Mouse (Mus musculus) liver, embryonic 13.5 days (tissue): ENCODE results near the gene P3h4. TPM values are rescaled to one million over a fixed set of nuclear protein-coding genes. Genes with fewer than 3 reads are reported as not detected.

ENCODE experiments used
- ATAC-seq: fragments of 200-750 bp; cut with Nextera tagmentation; 2 replicates; pipeline ENCODE4 v1.8.0; 2017; ENCODE audit warnings: low read depth, mild to moderate bottlenecking, moderate number of reproducible peaks, moderate library complexity
- DNase-seq: peaks from one replicate; pipeline ENCODE4 v3.0.0; 2022
- H3K27ac ChIP-seq: fragments of 300-500 bp; sonication (generic); 2 replicates; pipeline ENCODE4 v1.5.1; 2015; ENCODE audit warnings: moderate library complexity, mild to moderate bottlenecking, inconsistent platforms
- H3K27me3 ChIP-seq: fragments of 300-500 bp; sonication (generic); 2 replicates; pipeline ENCODE4 v1.6.1; 2015; ENCODE audit warnings: mild to moderate bottlenecking, inconsistent platforms
- H3K36me3 ChIP-seq: fragments of 300-500 bp; sonication (generic); 2 replicates; pipeline ENCODE4 v1.6.1; 2015; ENCODE audit warnings: mild to moderate bottlenecking, inconsistent platforms
- H3K4me1 ChIP-seq: fragments of 300-500 bp; sonication (generic); replicated peaks from 2 replicates; pipeline ENCODE4 v1.6.1; 2015; ENCODE audit warnings: inconsistent platforms
- H3K4me2 ChIP-seq: fragments of 300-500 bp; sonication (generic); 2 replicates; pipeline ENCODE4 v1.6.1; 2015; ENCODE audit warnings: inconsistent platforms, mild to moderate bottlenecking, moderate library complexity
- H3K4me3 ChIP-seq: fragments of 300-500 bp; sonication (generic); replicated peaks from 2 replicates; pipeline ENCODE4 v1.5.1; 2015; ENCODE audit warnings: mild to moderate bottlenecking, inconsistent platforms
- H3K9ac ChIP-seq: fragments of 300-500 bp; sonication (generic); 2 replicates; pipeline ENCODE4 v1.6.1; 2015; ENCODE audit warnings: mild to moderate bottlenecking, inconsistent platforms
- H3K9me3 ChIP-seq: fragments of 300-500 bp; sonication (generic); replicated peaks from 2 replicates; pipeline ENCODE4 v1.6.1; 2016; ENCODE audit warnings: inconsistent platforms
- WGBS: fragments of 180-500 bp; shearing (Covaris S2); methylation state at CpG from one replicate; pipeline ENCODE4 v1.1.7; 2015; ENCODE audit not compliant: insufficient replicate concordance; 5-methylcytosine and 5-hydroxymethylcytosine counted together
- polyA plus RNA-seq: library from polyadenylated mRNA; unstranded; fragments of >200 nt; fragmentation: Nextera tagmentation; extraction: Ambion mirVana; gene quantifications from 2 replicates; pipeline ENCODE4 v1.2.1, GENCODE M21; 2015

P3h4 gene
- polyA plus RNA-seq, 1 experiment from 2014 or later = 6.0 TPM

DNA sequence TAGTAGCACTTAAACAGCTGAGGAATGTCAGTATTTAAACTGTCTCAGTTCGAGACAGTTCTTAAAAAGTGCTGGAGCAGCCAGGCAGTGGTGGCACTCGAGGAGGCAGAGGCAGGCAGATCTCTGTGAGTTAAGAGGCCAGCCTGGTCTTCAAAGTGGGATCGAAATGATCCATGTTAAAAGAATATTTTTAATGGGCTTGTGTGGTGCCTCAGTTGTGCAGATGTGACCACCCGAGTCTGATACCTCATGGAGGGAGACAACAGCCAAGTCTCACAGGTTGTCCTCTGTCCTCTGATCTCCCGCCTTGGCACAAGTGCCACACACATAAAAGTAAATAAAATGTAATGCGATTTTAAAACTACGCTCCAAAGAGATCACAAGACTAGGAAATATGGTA lies 16.1 kb downstream of the P3h4 start:
- peaks cover 39% of the 10 kb centered on the region for H3K27me3 ChIP-seq
- no peak overlapping the region for H3K27ac ChIP-seq
- no peak for ATAC-seq
- no peak overlapping the region; the same call in 1 of the 2 replicates for H3K4me2 ChIP-seq
- H3K36me3 ChIP-seq = no peaks in the 10 kb centered on the region
- H3K4me1 ChIP-seq = peaks cover 78% of the 10 kb centered on the region
- H3K9me3 ChIP-seq = no peaks in the 10 kb centered on the region
- 77% methylated on average over 7 of the region's 7 CpGs for WGBS
- H3K9ac ChIP-seq = no peak overlapping the region
- no peak for DNase-seq
- no peak overlapping the region for H3K4me3 ChIP-seq

DNA sequence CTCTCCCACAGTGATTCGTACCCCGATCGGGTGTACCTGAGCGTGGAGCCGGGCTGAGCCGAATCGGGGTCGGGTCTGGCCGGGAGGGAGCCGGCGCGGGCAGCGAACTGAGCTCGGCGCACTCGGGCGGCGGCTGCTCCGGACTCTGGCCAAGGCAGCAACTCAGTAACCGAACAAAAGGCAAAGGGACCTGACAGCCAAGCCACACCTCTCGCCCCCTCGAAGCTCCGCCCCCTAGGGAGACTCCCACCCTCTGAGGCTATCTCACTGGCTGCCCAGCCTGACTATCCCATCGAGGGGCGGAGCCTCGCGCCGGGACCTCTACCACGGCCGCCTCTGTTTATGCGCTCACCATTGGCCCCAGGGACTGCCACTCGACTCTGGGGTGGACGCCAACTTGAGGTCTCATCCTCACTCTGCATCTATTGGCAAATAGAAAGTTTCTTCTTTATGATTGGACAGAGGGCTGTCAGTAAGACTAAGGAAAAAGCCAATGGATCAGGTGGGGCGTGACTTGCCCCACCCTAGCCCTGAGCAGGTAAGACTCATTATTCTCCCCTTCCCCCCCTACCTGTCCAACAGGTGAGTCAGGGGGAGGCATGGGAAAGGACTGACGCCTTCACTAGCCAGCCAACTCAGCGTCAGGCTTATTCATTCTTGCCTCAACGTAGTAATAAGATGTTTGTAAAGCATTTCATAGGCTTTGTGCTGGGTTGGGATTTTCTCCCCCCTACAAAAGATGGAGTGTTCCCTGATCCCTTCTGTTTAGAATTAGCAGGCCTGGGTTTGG lies 16.8 kb downstream of the P3h4 start, which contains the start of gene Jup:
Gene Jup, minus strand, starts transcription at position 164 of the 790 bp plus-strand sequence.
- H3K9ac ChIP-seq = peak within 1 kb of the TSS; percentile 68
- H3K36me3 ChIP-seq = no peaks in the 10 kb centered on the region
- WGBS = 1% methylated on average over 37 of the region's 37 CpGs
- H3K4me1 ChIP-seq = peaks cover 77% of the 10 kb centered on the region
- peak within 1 kb of the TSS; percentile 76 for H3K27ac ChIP-seq
- DNase-seq (peak; percentile 95), ATAC-seq (peak; percentile 95)
- peak within 1 kb of the TSS; percentile 60 for H3K4me3 ChIP-seq
- no peaks in the 10 kb centered on the region for H3K9me3 ChIP-seq
- H3K27me3 ChIP-seq = peaks cover 45% of the 10 kb centered on the region
- peak within 1 kb of the TSS; percentile 72 for H3K4me2 ChIP-seq

DNA sequence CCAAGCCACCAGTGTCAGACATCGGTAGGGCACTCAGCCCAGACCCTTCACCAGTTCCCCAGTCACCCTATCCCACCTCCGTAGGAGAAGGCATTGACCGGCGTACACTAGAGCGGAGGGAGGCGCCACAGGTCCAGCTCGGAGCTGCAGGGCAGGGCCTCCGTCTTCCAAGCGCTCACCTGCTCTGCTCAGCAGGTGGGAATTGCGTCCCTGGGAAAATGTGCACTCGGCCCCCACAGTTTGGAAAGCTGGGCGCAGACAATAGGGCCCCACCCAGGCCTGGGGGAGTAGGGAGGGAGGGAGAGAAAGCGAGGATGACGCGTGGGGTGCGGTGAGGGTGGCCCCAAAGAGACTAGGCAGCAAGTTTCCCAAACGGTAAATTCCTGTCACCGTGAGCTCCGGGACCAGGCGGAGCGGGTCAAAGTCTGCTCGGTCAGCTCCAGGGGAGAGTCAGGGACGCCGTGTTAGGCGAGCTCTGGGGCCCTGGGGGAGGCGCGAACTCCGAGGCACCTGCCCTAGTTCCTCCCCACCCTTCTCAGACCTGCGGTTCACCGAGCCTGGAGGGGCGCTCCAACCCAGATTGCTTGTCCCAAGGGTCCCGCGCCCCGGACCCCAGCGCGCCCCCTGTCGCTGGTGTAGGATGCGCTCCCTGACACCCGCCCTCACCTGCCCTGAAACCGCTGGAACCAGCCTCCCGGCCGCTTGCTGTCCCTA lies 17.6 kb downstream of the P3h4 start:
- Histone ChIP-seq H3K4me2 (peak overlapping the region; percentile 72), H3K4me3 (peak overlapping the region; percentile 60), H3K27ac (peak overlapping the region; percentile 76), H3K4me1 (peaks cover 77% of the 10 kb centered on the region), H3K9ac (peak overlapping the region; percentile 68), H3K27me3 (peaks cover 48% of the 10 kb centered on the region), H3K9me3 (no peaks in the 10 kb centered on the region), H3K36me3 (no peaks in the 10 kb centered on the region)
- ATAC-seq (peak; percentile 14; the same call in 1 of the 2 replicates), DNase-seq (no peak)
- WGBS = 2% methylated on average over 42 of the region's 42 CpGs

DNA sequence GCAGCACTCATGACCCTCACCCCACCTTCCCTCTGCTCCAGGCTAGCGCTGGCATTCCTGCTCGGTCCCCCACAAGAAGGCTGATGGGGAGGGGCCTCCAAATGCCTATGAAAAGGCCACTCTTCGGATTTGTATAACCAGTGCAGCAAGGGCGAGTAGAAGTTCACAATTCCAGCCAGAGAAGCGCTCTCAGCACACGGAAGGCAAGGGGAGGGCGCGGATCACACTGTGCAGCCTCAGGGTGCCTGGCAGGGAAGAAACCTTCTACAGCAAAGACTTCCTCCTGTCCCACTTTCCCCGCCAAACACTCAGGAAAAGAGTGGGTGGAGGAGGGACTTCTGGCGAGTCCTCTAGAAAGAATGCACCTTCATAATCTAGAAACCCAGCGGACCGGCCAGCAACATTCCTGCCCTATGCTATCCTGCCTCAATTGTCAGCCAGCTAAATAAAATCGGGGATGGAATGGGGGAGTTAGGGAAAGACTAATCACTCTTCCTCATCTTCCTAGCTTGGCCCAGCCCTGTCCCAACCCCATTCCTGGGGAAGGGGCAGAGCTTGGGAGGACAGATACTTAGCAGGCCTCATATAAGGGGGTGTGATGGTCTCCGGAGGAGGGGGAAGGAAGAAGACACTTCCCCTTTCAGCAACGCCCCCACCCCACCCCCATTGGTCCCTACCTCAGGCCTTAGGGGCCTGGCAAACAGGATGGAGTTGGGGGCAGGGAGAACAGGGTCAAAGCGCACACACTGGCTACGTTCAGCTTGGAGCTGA lies 18.6 kb downstream of the P3h4 start:
- no peaks in the 10 kb centered on the region for H3K36me3 ChIP-seq
- peaks cover 48% of the 10 kb centered on the region for H3K27me3 ChIP-seq
- no peaks in the 10 kb centered on the region for H3K9me3 ChIP-seq
- H3K27ac ChIP-seq = peak overlapping the region; percentile 76
- WGBS = 29% methylated on average over 17 of the region's 17 CpGs
- peak overlapping the region; percentile 68; the same call in 1 of the 2 replicates for H3K9ac ChIP-seq
- peak overlapping the region; percentile 60 for H3K4me3 ChIP-seq
- no peak for DNase-seq
- H3K4me1 ChIP-seq = peaks cover 78% of the 10 kb centered on the region
- ATAC-seq = no peak
- H3K4me2 ChIP-seq = peak overlapping the region; percentile 72

DNA sequence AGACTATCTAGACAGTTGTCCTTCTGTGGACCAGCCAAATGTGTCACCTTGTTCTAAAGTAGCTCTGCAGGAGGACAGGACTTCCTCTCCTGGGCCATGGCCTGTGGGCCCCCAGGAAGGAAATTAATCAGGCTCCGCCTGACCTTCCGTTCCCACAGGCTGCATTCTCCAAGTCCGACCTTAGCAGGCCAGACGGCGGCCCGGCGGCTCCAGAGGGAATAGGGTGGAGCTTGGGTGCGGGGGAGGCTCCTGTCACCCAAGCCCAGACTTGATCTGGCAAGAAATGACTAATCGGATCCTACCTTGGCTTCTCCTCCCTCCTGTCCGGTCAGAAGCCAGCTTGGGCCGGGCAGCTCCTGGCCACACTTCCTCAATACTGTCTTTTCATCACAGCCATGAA lies 19.4 kb downstream of the P3h4 start:
- H3K27me3 ChIP-seq = peaks cover 48% of the 10 kb centered on the region
- peaks cover 81% of the 10 kb centered on the region for H3K4me1 ChIP-seq
- DNase-seq = no peak
- no peaks in the 10 kb centered on the region for H3K36me3 ChIP-seq
- no peak for ATAC-seq
- H3K27ac ChIP-seq = peak overlapping the region; percentile 2; the same call in 1 of the 2 replicates
- no peak overlapping the region for H3K9ac ChIP-seq
- no peaks in the 10 kb centered on the region for H3K9me3 ChIP-seq
- H3K4me3 ChIP-seq = peak overlapping the region; percentile 60
- 10% methylated on average over 11 of the region's 11 CpGs for WGBS
- peak overlapping the region; percentile 72 for H3K4me2 ChIP-seq

DNA sequence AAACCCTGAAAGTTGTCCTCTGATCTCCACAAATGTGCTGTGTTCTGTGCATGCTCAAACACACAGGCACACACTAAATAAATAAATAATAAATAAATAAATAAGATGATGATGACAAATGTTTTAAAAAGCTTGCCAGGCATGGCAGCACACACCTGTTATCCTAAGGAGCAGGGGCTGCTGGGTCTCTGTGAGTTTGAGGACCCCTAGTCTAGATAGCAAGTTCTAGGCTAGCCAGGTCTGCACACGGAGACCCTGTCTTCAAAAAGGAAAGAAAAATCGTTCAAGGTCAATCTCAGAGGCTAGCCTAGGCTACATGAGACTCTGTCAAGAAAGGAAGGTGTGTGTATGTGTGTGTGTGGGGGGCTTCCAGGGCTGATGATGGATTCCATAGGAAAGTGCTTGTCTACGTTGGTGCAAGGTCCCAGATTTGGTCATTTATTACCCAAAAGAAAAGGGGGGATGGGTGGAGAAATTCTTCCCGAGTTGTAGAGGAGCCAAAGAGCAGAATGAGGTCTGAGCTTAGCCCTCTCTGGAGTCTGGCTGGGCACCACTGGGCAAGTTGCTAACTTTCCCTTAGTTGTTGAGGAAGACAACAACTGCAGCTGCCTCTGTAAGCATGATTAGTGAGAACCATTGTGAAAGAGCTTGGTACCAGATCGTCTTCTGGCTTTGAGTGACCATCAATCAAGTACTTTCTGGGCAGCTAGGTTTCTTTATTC lies 20.1 kb downstream of the P3h4 start:
- Histone ChIP-seq H3K27ac (peak overlapping the region; percentile 2; the same call in 1 of the 2 replicates), H3K4me3 (0 out of 2 replicates have a peak overlapping the region, but pooled peaks have one; percentile 60), H3K36me3 (no peaks in the 10 kb centered on the region), H3K9ac (no peak overlapping the region), H3K27me3 (peaks cover 48% of the 10 kb centered on the region), H3K4me2 (peak overlapping the region; percentile 72), H3K4me1 (peaks cover 83% of the 10 kb centered on the region), H3K9me3 (no peaks in the 10 kb centered on the region)
- no peak for ATAC-seq
- no peak for DNase-seq
- 35% methylated on average over 5 of the region's 5 CpGs for WGBS

DNA sequence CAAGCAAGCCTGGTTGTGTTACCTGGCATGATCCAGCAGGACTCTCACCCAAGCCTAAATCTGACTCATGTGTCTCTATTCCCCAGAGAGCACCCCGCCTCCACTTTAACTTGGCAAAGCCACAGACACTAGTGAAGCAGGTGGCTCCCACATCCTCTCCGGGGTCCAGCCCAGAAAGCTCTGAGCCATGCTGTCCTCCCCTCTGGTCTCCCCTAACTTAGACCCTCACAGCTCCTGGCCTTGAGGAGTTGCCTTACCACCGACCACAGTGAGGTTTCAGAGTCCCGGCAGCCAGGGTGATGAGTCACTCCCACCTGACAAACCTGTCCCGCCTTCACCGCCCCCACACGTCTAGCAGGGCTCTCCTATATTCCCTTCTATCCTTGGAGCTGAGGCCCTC lies 20.9 kb downstream of the P3h4 start:
- ATAC-seq = no peak
- Histone ChIP-seq H3K9ac (no peak overlapping the region), H3K27me3 (peaks cover 48% of the 10 kb centered on the region), H3K4me2 (no peak overlapping the region), H3K4me1 (peaks cover 88% of the 10 kb centered on the region), H3K36me3 (no peaks in the 10 kb centered on the region), H3K4me3 (no peak overlapping the region), H3K27ac (no peak overlapping the region), H3K9me3 (no peaks in the 10 kb centered on the region)
- no peak for DNase-seq
- 39% methylated on average over 7 of the region's 7 CpGs for WGBS

DNA sequence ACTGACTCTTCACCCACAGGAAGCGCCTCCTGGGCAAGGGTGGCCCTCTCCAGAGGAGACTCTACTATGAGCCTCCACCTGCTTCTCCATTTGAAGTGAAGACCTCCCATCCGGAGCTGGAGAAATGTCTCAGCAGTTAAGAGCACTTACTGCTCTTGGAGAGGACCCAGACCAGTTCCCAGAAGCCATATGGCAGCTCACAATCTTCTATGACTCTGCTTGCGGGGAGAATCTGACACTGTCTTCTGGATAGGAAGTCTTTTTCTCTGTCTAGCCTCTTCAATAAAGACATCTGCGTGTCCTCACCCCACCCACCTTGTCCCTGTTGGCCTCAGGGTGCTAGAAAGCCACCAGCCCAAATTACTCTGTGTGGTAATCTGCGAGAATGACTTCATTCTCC lies 21.7 kb downstream of the P3h4 start:
- H3K27me3 ChIP-seq = peaks cover 48% of the 10 kb centered on the region
- H3K4me2 ChIP-seq = no peak overlapping the region
- H3K36me3 ChIP-seq = no peaks in the 10 kb centered on the region
- no peak overlapping the region for H3K9ac ChIP-seq
- 58% methylated on average over 5 of the region's 5 CpGs for WGBS
- H3K9me3 ChIP-seq = no peaks in the 10 kb centered on the region
- H3K27ac ChIP-seq = no peak overlapping the region
- DNase-seq (no peak), ATAC-seq (no peak)
- peaks cover 96% of the 10 kb centered on the region for H3K4me1 ChIP-seq
- H3K4me3 ChIP-seq = no peak overlapping the region

DNA sequence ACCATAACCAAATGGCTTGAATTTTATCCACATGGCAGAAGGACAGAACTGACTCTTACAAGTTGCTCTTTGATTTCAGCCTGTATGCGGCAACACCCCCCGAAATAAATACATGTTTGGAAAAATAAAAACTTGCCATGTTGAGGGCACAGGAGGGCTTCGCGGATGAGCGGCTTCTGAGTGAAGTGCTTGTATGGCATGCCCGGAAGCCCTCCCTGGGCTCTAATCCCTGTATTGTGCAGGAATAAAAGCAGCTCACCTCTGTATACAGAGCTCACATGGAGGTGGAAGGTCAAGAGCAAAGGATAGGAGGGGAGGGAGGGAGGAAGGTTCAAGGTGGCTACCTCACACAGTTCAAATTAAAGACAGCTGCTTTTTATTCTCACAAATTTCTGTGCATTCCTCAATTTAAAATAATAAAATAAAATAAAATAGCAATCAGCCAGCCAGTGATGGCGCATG lies 22.7 kb downstream of the P3h4 start:
- no peak for ATAC-seq
- WGBS = 76% methylated on average over 7 of the region's 7 CpGs
- Histone ChIP-seq H3K4me3 (no peak overlapping the region), H3K36me3 (no peaks in the 10 kb centered on the region), H3K27ac (no peak overlapping the region), H3K4me2 (no peak overlapping the region), H3K9me3 (no peaks in the 10 kb centered on the region), H3K4me1 (peaks cover 95% of the 10 kb centered on the region), H3K9ac (no peak overlapping the region), H3K27me3 (peaks cover 42% of the 10 kb centered on the region)
- no peak for DNase-seq

DNA sequence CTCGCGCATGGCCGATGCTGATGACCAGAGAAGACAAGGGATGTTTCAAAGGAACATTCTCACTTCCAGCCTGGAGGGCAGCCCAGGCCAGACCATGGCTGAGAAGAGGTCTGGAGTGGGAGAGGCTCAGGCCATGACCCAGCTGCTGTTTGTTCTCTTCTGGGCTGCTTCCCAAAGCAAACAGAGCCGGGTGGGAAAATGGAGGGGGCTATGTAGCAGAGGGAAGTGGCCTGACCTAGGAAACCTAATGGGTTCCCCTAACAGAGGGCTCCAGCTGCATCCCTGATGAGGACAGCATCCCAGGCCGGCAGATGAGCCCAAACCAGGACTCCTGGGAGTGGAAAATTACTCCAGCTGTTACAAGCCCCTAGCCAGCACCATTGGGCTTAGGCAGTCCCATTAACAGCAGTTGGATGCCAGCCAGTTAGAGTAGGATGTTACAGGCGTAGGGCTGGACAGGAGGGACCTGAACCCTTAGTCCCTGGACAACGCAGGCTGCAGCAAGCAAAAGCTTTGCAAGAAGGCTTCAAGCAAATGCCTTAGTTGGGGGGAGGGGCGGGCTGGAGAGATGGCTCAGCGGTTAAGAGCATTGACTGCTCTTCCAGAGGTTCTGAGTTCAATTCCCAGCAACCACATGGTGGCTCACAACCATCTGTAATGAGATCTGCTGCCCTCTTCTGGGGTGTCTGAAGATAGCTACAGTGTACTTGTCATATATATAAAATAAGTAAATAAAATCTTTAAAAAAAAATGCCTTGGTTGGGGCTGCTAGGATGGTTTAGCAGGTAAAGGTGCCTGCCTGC lies 23.4 kb downstream of the P3h4 start:
- Histone ChIP-seq H3K27ac (no peak overlapping the region), H3K4me3 (no peak overlapping the region), H3K9me3 (no peaks in the 10 kb centered on the region), H3K36me3 (no peaks in the 10 kb centered on the region), H3K9ac (no peak overlapping the region), H3K27me3 (peaks cover 36% of the 10 kb centered on the region), H3K4me2 (no peak overlapping the region), H3K4me1 (peaks cover 93% of the 10 kb centered on the region)
- ATAC-seq = peak; percentile 69
- WGBS = 60% methylated on average over 9 of the region's 9 CpGs
- DNase-seq = no peak
